Mouse (Mus musculus): Measurements from ENCODE around the gene Tpp1.

Tpp1 gene

GRCm38 (mm10) chr7:105751491-105752433 is at the start of gene Tpp1:
Tpp1 (minus strand) TSS chr7:105752235.
- peak; percentile 90 for DNase-seq (ENCODE audit: low spot score)

- DNase-seq (ENCODE audit: low spot score) = no peak
These were observed 44.9 kb upstream of the Tpp1 start for GRCm38 (mm10) chr7:105796972-105797371.

GRCm38 (mm10) chr7:105795759-105796366 is 43.8 kb upstream of the Tpp1 start:
- no peak for DNase-seq (ENCODE audit: low spot score)

- DNase-seq (ENCODE audit: low spot score) = no peak
These were observed 41.7 kb upstream of the Tpp1 start for GRCm38 (mm10) chr7:105793701-105794100.

- no peak for DNase-seq (ENCODE audit: low spot score)
These were observed 39.1 kb upstream of the Tpp1 start for GRCm38 (mm10) chr7:105791147-105791546.

GRCm38 (mm10) chr7:105787285-105788140 is 35.5 kb upstream of the Tpp1 start, which contains the start of gene Dchs1:
Dchs1 (minus strand) TSS chr7:105787654.
- no peak for DNase-seq (ENCODE audit: low spot score)

- no peak for DNase-seq (ENCODE audit: low spot score)
These were observed 34.7 kb upstream of the Tpp1 start for GRCm38 (mm10) chr7:105786506-105787284.

GRCm38 (mm10) chr7:105784556-105784955 is 32.5 kb upstream of the Tpp1 start:
- DNase-seq (ENCODE audit: low spot score) = no peak

- DNase-seq (ENCODE audit: low spot score) = no peak
These were observed 31.8 kb upstream of the Tpp1 start for GRCm38 (mm10) chr7:105783861-105784260.

GRCm38 (mm10) chr7:105778553-105779265 is 26.7 kb upstream of the Tpp1 start:
- peak; percentile 34 for DNase-seq (ENCODE audit: low spot score)

- DNase-seq (ENCODE audit: low spot score) = peak; percentile 44
These were observed 25.9 kb upstream of the Tpp1 start for GRCm38 (mm10) chr7:105777797-105778552.

GRCm38 (mm10) chr7:105777316-105777715 is 25.3 kb upstream of the Tpp1 start:
- DNase-seq (ENCODE audit: low spot score) = no peak

GRCm38 (mm10) chr7:105776026-105776425 is 24.0 kb upstream of the Tpp1 start:
- no peak for DNase-seq (ENCODE audit: low spot score)

- DNase-seq (ENCODE audit: low spot score) = no peak
These were observed 22.6 kb upstream of the Tpp1 start for GRCm38 (mm10) chr7:105774661-105775060.

GRCm38 (mm10) chr7:105773041-105773440 is 21.0 kb upstream of the Tpp1 start:
- DNase-seq (ENCODE audit: low spot score) = no peak

GRCm38 (mm10) chr7:105772331-105772730 is 20.3 kb upstream of the Tpp1 start:
- DNase-seq (ENCODE audit: low spot score) = no peak

GRCm38 (mm10) chr7:105769959-105770358 is 17.9 kb upstream of the Tpp1 start:
- no peak for DNase-seq (ENCODE audit: low spot score)

GRCm38 (mm10) chr7:105767729-105768165 is 15.7 kb upstream of the Tpp1 start:
- no peak for DNase-seq (ENCODE audit: low spot score)

GRCm38 (mm10) chr7:105764331-105764730 is 12.3 kb upstream of the Tpp1 start:
- no peak for DNase-seq (ENCODE audit: low spot score)
